Mouse (Mus musculus) forebrain, postnatal 0 days (tissue): ENCODE measurements around the gene Med16. TPM values are rescaled to one million over a fixed set of nuclear protein-coding genes. Genes with fewer than 3 reads are reported as not detected.

Experiments used
- ATAC-seq: fragments of 200-750 bp; cut with Nextera tagmentation; 2 replicates; pipeline ENCODE4 v1.8.0; 2017; ENCODE audit warnings: mild to moderate bottlenecking, moderate library complexity
- DNase-seq: peaks from one replicate; pipeline ENCODE4 v3.0.0-alpha.2; 2015
- H3K27ac ChIP-seq: fragments of 300-500 bp; sonication (generic); 2 replicates; pipeline ENCODE4 v1.5.1; 2014; ENCODE audit warnings: low read depth, mild to moderate bottlenecking, antibody characterized with exemption, low read length, moderate library complexity, mixed read lengths
- H3K27me3 ChIP-seq: fragments of 300-500 bp; sonication (generic); 2 replicates; pipeline ENCODE4 v1.6.1; 2014; ENCODE audit warnings: mild to moderate bottlenecking, low read length, mixed read lengths; ENCODE audit not compliant: insufficient read depth
- H3K36me3 ChIP-seq: fragments of 300-500 bp; sonication (generic); 2 replicates; pipeline ENCODE4 v1.6.1; 2014; ENCODE audit warnings: mild to moderate bottlenecking, moderate library complexity; ENCODE audit not compliant: insufficient read depth
- H3K4me1 ChIP-seq: fragments of 300-500 bp; sonication (generic); 2 replicates; pipeline ENCODE4 v1.6.1; 2014; ENCODE audit warnings: antibody characterized with exemption; ENCODE audit not compliant: insufficient read depth
- H3K4me2 ChIP-seq: fragments of 300-500 bp; sonication (generic); 2 replicates; pipeline ENCODE4 v1.6.1; 2014; ENCODE audit warnings: low read depth, mild to moderate bottlenecking, moderate library complexity
- H3K4me3 ChIP-seq: fragments of 300-500 bp; sonication (generic); 2 replicates; pipeline ENCODE4 v1.5.1; 2014; ENCODE audit warnings: low read depth, low read length, mixed read lengths
- H3K9ac ChIP-seq: fragments of 300-500 bp; sonication (generic); 2 replicates; pipeline ENCODE4 v1.6.1; 2014; ENCODE audit warnings: mild to moderate bottlenecking
- H3K9me3 ChIP-seq: fragments of 300-500 bp; sonication (generic); 2 replicates; pipeline ENCODE4 v1.6.1; 2016; ENCODE audit warnings: low read length
- CTCF ChIP-seq: sonication (generic); IDR thresholded peaks from 2 replicates; pipeline ENCODE4 v1.5.1; 2016; ENCODE audit warnings: antibody characterized with exemption, control low read depth, low read depth
- whole genome bisulfite sequencing: fragments of 180-500 bp; shearing (Covaris S2); extraction: QIAGEN DNeasy Blood & Tissue Kit; methylation state at CpG from one replicate; pipeline ENCODE4 v1.1.7; 2014; 5-methylcytosine and 5-hydroxymethylcytosine counted together
- polyA plus RNA-seq: library from polyadenylated mRNA; unstranded; fragments of >200 nt; fragmentation: Nextera tagmentation; extraction: Ambion mirVana; gene quantifications from 2 replicates; pipeline ENCODE4 v1.2.1, GENCODE M21; 2015
- total RNA-seq: library from RNA; depleted of rRNA; stranded (reverse); fragments of >200 nt; gene quantifications from 2 replicates; pipeline ENCODE4 v1.2.3, GENCODE M21; 2014

The Med16 gene
- total and polyA plus RNA-seq, 2 experiments from 2014 or later = 56.0 to 60.9 TPM

GRCm38 (mm10) chr10:79916808-79917531 lies 8.2 kb upstream of the Med16 start, which contains the start of gene Kiss1r:
TSS of gene Kiss1r (plus strand) at chr10:79916971.
- DNase-seq (peak; percentile 82), ATAC-seq (peak; percentile 89)
- TF ChIP-seq CTCF = no peak
- Histone ChIP-seq H3K9me3 (no peaks in the 10 kb centered on the region), H3K27me3 (peaks cover 42% of the 10 kb centered on the region), H3K4me1 (peaks cover 14% of the 10 kb centered on the region), H3K36me3 (peaks cover 1% of the 10 kb centered on the region; the same call in 1 of the 2 replicates), H3K9ac (peak within 1 kb of the TSS; percentile 91), H3K4me3 (peak within 1 kb of the TSS; percentile 75), H3K27ac (peak within 1 kb of the TSS; percentile 71), H3K4me2 (peak within 1 kb of the TSS; percentile 94)
- WGBS = 3% methylated on average over 41 of the region's 42 CpGs

GRCm38 (mm10) chr10:79916081-79916480 lies 7.4 kb upstream of the Med16 start:
- Histone ChIP-seq H3K9me3 (no peaks in the 10 kb centered on the region), H3K27me3 (peaks cover 34% of the 10 kb centered on the region), H3K9ac (peak overlapping the region; percentile 91), H3K36me3 (peaks cover 10% of the 10 kb centered on the region; the same call in 1 of the 2 replicates), H3K4me3 (peak overlapping the region; percentile 75), H3K4me2 (peak overlapping the region; percentile 94), H3K4me1 (peaks cover 14% of the 10 kb centered on the region), H3K27ac (peak overlapping the region; percentile 71)
- WGBS = 4% methylated on average over 8 of the region's 8 CpGs
- no peak for DNase-seq
- no peak for TF ChIP-seq CTCF
- peak; percentile 15; the same call in 1 of the 2 replicates for ATAC-seq

GRCm38 (mm10) chr10:79914948-79915596 lies 6.3 kb upstream of the Med16 start:
- no peak overlapping the region for H3K4me3 ChIP-seq
- peak overlapping the region; percentile 94; the same call in 1 of the 2 replicates for H3K4me2 ChIP-seq
- H3K9me3 ChIP-seq = no peaks in the 10 kb centered on the region
- DNase-seq (no peak), ATAC-seq (no peak)
- peaks cover 24% of the 10 kb centered on the region for H3K27me3 ChIP-seq
- peaks cover 17% of the 10 kb centered on the region; the same call in 1 of the 2 replicates for H3K36me3 ChIP-seq
- no peak for TF ChIP-seq CTCF
- H3K9ac ChIP-seq = no peak overlapping the region
- 64% methylated on average over 7 of the region's 7 CpGs for WGBS
- H3K4me1 ChIP-seq = peaks cover 14% of the 10 kb centered on the region
- no peak overlapping the region for H3K27ac ChIP-seq

- no peak overlapping the region for H3K4me2 ChIP-seq
- H3K36me3 ChIP-seq = peaks cover 17% of the 10 kb centered on the region; the same call in 1 of the 2 replicates
- DNase-seq = no peak
- TF ChIP-seq CTCF = no peak
- H3K4me1 ChIP-seq = peaks cover 16% of the 10 kb centered on the region
- no peak overlapping the region for H3K9ac ChIP-seq
- WGBS = 66% methylated on average over 11 of the region's 11 CpGs
- no peak overlapping the region for H3K27ac ChIP-seq
- peaks cover 17% of the 10 kb centered on the region for H3K27me3 ChIP-seq
- ATAC-seq = no peak
- no peaks in the 10 kb centered on the region for H3K9me3 ChIP-seq
- H3K4me3 ChIP-seq = no peak overlapping the region
Measured at GRCm38 (mm10) chr10:79914131-79914947, 5.6 kb upstream of the Med16 start.

GRCm38 (mm10) chr10:79912412-79912811 lies 3.7 kb upstream of the Med16 start:
- no peak overlapping the region for H3K4me3 ChIP-seq
- H3K36me3 ChIP-seq = peaks cover 17% of the 10 kb centered on the region; the same call in 1 of the 2 replicates
- H3K9ac ChIP-seq = no peak overlapping the region
- TF ChIP-seq CTCF = no peak
- H3K27me3 ChIP-seq = no peaks in the 10 kb centered on the region
- H3K27ac ChIP-seq = no peak overlapping the region
- no peak for ATAC-seq
- DNase-seq = no peak
- WGBS = 74% methylated on average over 20 of the region's 20 CpGs
- H3K4me1 ChIP-seq = peaks cover 16% of the 10 kb centered on the region
- H3K4me2 ChIP-seq = no peak overlapping the region
- H3K9me3 ChIP-seq = no peaks in the 10 kb centered on the region

- Histone ChIP-seq H3K4me2 (peak within 1 kb of the TSS; percentile 45), H3K27ac (peak within 1 kb of the TSS; percentile 97), H3K27me3 (no peaks in the 10 kb centered on the region), H3K9ac (peak within 1 kb of the TSS; percentile 94; the same call in 1 of the 2 replicates), H3K9me3 (no peaks in the 10 kb centered on the region), H3K36me3 (peaks cover 29% of the 10 kb centered on the region; the same call in 1 of the 2 replicates), H3K4me1 (peaks cover 6% of the 10 kb centered on the region), H3K4me3 (no peak within 1 kb of the TSS)
- DNase-seq (no peak), ATAC-seq (no peak)
- 95% methylated on average over 4 of the region's 4 CpGs for WGBS
- TF ChIP-seq CTCF = no peak
Measured at GRCm38 (mm10) chr10:79910556-79910955, 1.8 kb upstream of the Med16 start, which contains the start of gene Gm26602. TSS of gene Gm26602 (plus strand) at chr10:79910856.
